Mouse (Mus musculus) layer of hippocampus, postnatal 10 days (tissue): Measurements from ENCODE around the gene Slc25a38. TPM values are rescaled to one million over a fixed set of nuclear protein-coding genes. Genes with fewer than 3 reads are reported as not detected.
A peak's percentile ranks its signal among the peaks of the same experiment; 100 is the strongest.
"Not testable (repeated sequence)": the region's sequence is repeated elsewhere in the genome, so short reads cannot be mapped to it uniquely, and the experiment has no call there.

Source experiments
- DNase-seq, 2 experiments: peaks; one replicate each; pipeline ENCODE4 v3.0.0; 2021; ENCODE audit warnings: low spot score in 2 of 2
- total RNA-seq, 2 experiments: library from RNA; stranded (reverse); gene quantifications; 2 replicates each; pipeline ENCODE4 v1.2.3; 2021

The Slc25a38 gene
- total RNA-seq, 2 experiments from 2014 or later, result 23.6 to 26.7 TPM

GRCm38 (mm10) chr9:120099304-120099703, 10.9 kb upstream of the Slc25a38 start:
- no peak for DNase-seq

- no peak for DNase-seq
Measured at GRCm38 (mm10) chr9:120101165-120101564, 9.0 kb upstream of the Slc25a38 start.

- not testable (repeated sequence) for DNase-seq
Measured at GRCm38 (mm10) chr9:120108953-120109352, 1.2 kb upstream of the Slc25a38 start.

- DNase-seq, result no peak
Measured at GRCm38 (mm10) chr9:120111156-120111945, 1.2 kb downstream of the Slc25a38 start.

GRCm38 (mm10) chr9:120112472-120112871, 2.3 kb downstream of the Slc25a38 start:
- DNase-seq, result no peak

- DNase-seq, result no peak
Measured at GRCm38 (mm10) chr9:120113456-120113855, 3.3 kb downstream of the Slc25a38 start.

- DNase-seq, result no peak
Measured at GRCm38 (mm10) chr9:120114051-120114788, 4.0 kb downstream of the Slc25a38 start.

GRCm38 (mm10) chr9:120114789-120115151, 4.6 kb downstream of the Slc25a38 start:
- no peak for DNase-seq

GRCm38 (mm10) chr9:120115580-120115979, 5.4 kb downstream of the Slc25a38 start:
- no peak for DNase-seq

GRCm38 (mm10) chr9:120116184-120116624, 6.0 kb downstream of the Slc25a38 start:
- DNase-seq, result no peak

GRCm38 (mm10) chr9:120118212-120118611, 8.0 kb downstream of the Slc25a38 start:
- no peak for DNase-seq

- DNase-seq, result no peak
Measured at GRCm38 (mm10) chr9:120120503-120120902, 10.3 kb downstream of the Slc25a38 start.

GRCm38 (mm10) chr9:120126868-120127267, 16.7 kb downstream of the Slc25a38 start:
- no peak for DNase-seq

GRCm38 (mm10) chr9:120127538-120128251, 17.5 kb downstream of the Slc25a38 start, which contains the start of gene Rpsa:
TSS of gene Rpsa (plus strand) at chr9:120127689.
- peak; percentile 96 for DNase-seq

- no peak for DNase-seq
Measured at GRCm38 (mm10) chr9:120129276-120129675, 19.1 kb downstream of the Slc25a38 start.

GRCm38 (mm10) chr9:120131784-120132288, 21.7 kb downstream of the Slc25a38 start:
- no peak for DNase-seq

- no peak for DNase-seq
Measured at GRCm38 (mm10) chr9:120132980-120133754, 23.0 kb downstream of the Slc25a38 start.

GRCm38 (mm10) chr9:120133755-120134475, 23.7 kb downstream of the Slc25a38 start:
- DNase-seq, result no peak

GRCm38 (mm10) chr9:120134529-120135160, 24.5 kb downstream of the Slc25a38 start:
- DNase-seq, result no peak
